Mouse (Mus musculus) gastrocnemius, adult 2 months (tissue): ENCODE data around the gene Gm12166. TPM values are rescaled to one million over a fixed set of nuclear protein-coding genes. Genes with fewer than 3 reads are reported as not detected.
A peak's percentile ranks its signal among the peaks of the same experiment; 100 is the strongest.

Experiments
- DNase-seq: peaks from one replicate; pipeline ENCODE4 v3.0.0; 2022
- H3K27ac ChIP-seq: fragments of 200-600 bp; 2 replicates; pipeline ENCODE4 v1.8.1; 2022; ENCODE audit warnings: mild to moderate bottlenecking
- H3K4me3 ChIP-seq: fragments of 200-600 bp; 2 replicates; pipeline ENCODE4 v1.8.1; 2022; ENCODE audit warnings: mild to moderate bottlenecking, moderate library complexity
- CTCF ChIP-seq: fragments of 200-600 bp; IDR thresholded peaks from 2 replicates; pipeline ENCODE4 v1.8.1; 2022; ENCODE audit warnings: antibody characterized with exemption, mild to moderate bottlenecking, moderate library complexity
- intact Hi-C: fragments of 180-260 bp; cut with DNase I; formaldehyde crosslinking; loops from one replicate; pipeline ENCODE4 v1.15.1; 2025
- total RNA-seq, 2 experiments: library from RNA; stranded (reverse); gene quantifications; 2 replicates each; pipeline ENCODE4 v1.2.3; 2021

Gm12166 gene
- total RNA-seq, 2 experiments from 2014 or later: 0.64 to 0.99 TPM

- intact Hi-C loops: no loop called here
- no peak for DNase-seq
- no peak for TF ChIP-seq CTCF
- H3K27ac ChIP-seq: peak overlapping the region; percentile 72
- H3K4me3 ChIP-seq: no peak overlapping the region
Measured at GRCm38 (mm10) chr11:46083835-46084444, 31.8 kb upstream of the Gm12166 start.

- Histone ChIP-seq H3K4me3 (no peak overlapping the region), H3K27ac (peak overlapping the region; percentile 72; the same call in 1 of the 2 replicates)
- no peak for TF ChIP-seq CTCF
- intact Hi-C loops: no loop called here
- no peak for DNase-seq
Measured at GRCm38 (mm10) chr11:46083405-46083804, 31.3 kb upstream of the Gm12166 start.

GRCm38 (mm10) chr11:46081075-46081474 lies 29.0 kb upstream of the Gm12166 start:
- TF ChIP-seq CTCF: no peak
- intact Hi-C loops: no loop called here
- H3K27ac ChIP-seq: no peak overlapping the region
- no peak for DNase-seq
- H3K4me3 ChIP-seq: no peak overlapping the region

GRCm38 (mm10) chr11:46077732-46078375 lies 25.7 kb upstream of the Gm12166 start:
- no peak for TF ChIP-seq CTCF
- H3K4me3 ChIP-seq: no peak overlapping the region
- H3K27ac ChIP-seq: peak overlapping the region; percentile 32; the same call in 1 of the 2 replicates
- no peak for DNase-seq
- intact Hi-C loops: no loop called here

GRCm38 (mm10) chr11:46077304-46077703 lies 25.2 kb upstream of the Gm12166 start:
- no peak for DNase-seq
- Histone ChIP-seq H3K27ac (peak overlapping the region; percentile 32; the same call in 1 of the 2 replicates), H3K4me3 (no peak overlapping the region)
- intact Hi-C loops: no loop called here
- TF ChIP-seq CTCF: no peak

- DNase-seq: no peak
- H3K27ac ChIP-seq: peak overlapping the region; percentile 31; the same call in 1 of the 2 replicates
- H3K4me3 ChIP-seq: no peak overlapping the region
- intact Hi-C loops: no loop called here
- no peak for TF ChIP-seq CTCF
Measured at GRCm38 (mm10) chr11:46076442-46077158, 24.5 kb upstream of the Gm12166 start.

GRCm38 (mm10) chr11:46075507-46075906 lies 23.4 kb upstream of the Gm12166 start:
- intact Hi-C loops: no loop called here

GRCm38 (mm10) chr11:46073850-46074688 lies 21.9 kb upstream of the Gm12166 start:
- Histone ChIP-seq H3K4me3 (peak overlapping the region; percentile 2; the same call in 1 of the 2 replicates), H3K27ac (peak overlapping the region; percentile 77)
- intact Hi-C loops: no loop called here
- no peak for TF ChIP-seq CTCF
- DNase-seq: no peak

More at GRCm38 (mm10) chr11:46075507-46075906, 23.4 kb upstream of the Gm12166 start:
- Histone ChIP-seq H3K4me3 (no peak overlapping the region), H3K27ac (no peak overlapping the region)
- no peak for TF ChIP-seq CTCF
- no peak for DNase-seq

- DNase-seq: peak; percentile 54
- Histone ChIP-seq H3K27ac (peak overlapping the region; percentile 77), H3K4me3 (peak overlapping the region; percentile 2)
- no peak for TF ChIP-seq CTCF
- intact Hi-C loops: no loop called here
Measured at GRCm38 (mm10) chr11:46073061-46073849, 21.1 kb upstream of the Gm12166 start.

GRCm38 (mm10) chr11:46072466-46073060 lies 20.4 kb upstream of the Gm12166 start:
- no peak for TF ChIP-seq CTCF
- intact Hi-C loops: no loop called here
- Histone ChIP-seq H3K4me3 (peak overlapping the region; percentile 2), H3K27ac (peak overlapping the region; percentile 77)
- DNase-seq: no peak

- Histone ChIP-seq H3K4me3 (no peak overlapping the region), H3K27ac (peak overlapping the region; percentile 91)
- intact Hi-C loops: no loop called here
- no peak for TF ChIP-seq CTCF
- DNase-seq: no peak
Measured at GRCm38 (mm10) chr11:46070789-46071188, 18.7 kb upstream of the Gm12166 start.
